Mouse (Mus musculus) midbrain, embryonic 12.5 days (tissue): Measurements from ENCODE around the gene Hivep3. TPM values are rescaled to one million over a fixed set of nuclear protein-coding genes. Genes with fewer than 3 reads are reported as not detected.

Source experiments
- ATAC-seq: fragments of 200-750 bp; cut with Nextera tagmentation; 2 replicates; pipeline ENCODE4 v1.8.0; 2017; ENCODE audit warnings: low read depth, moderate TSS enrichment, moderate library complexity; ENCODE audit not compliant: low FRiP score
- H3K27ac ChIP-seq: fragments of 300-500 bp; sonication (generic); replicated peaks from 2 replicates; pipeline ENCODE4 v1.5.1; 2016; ENCODE audit warnings: mild to moderate bottlenecking
- H3K27me3 ChIP-seq: fragments of 300-500 bp; sonication (generic); 2 replicates; pipeline ENCODE4 v1.6.1; 2016; ENCODE audit warnings: mild to moderate bottlenecking
- H3K36me3 ChIP-seq: fragments of 300-500 bp; sonication (generic); 2 replicates; pipeline ENCODE4 v1.6.1; 2016
- H3K4me1 ChIP-seq: fragments of 300-500 bp; sonication (generic); 2 replicates; pipeline ENCODE4 v1.6.1; 2016
- H3K4me2 ChIP-seq: fragments of 300-500 bp; sonication (generic); replicated peaks from 2 replicates; pipeline ENCODE4 v1.6.1; 2016; ENCODE audit warnings: mild to moderate bottlenecking, moderate library complexity
- H3K4me3 ChIP-seq: fragments of 300-500 bp; sonication (generic); 2 replicates; pipeline ENCODE4 v1.5.1; 2016; ENCODE audit warnings: mild to moderate bottlenecking
- H3K9ac ChIP-seq: fragments of 300-500 bp; sonication (generic); replicated peaks from 2 replicates; pipeline ENCODE4 v1.6.1; 2016; ENCODE audit warnings: mild to moderate bottlenecking, moderate library complexity
- H3K9me3 ChIP-seq: fragments of 300-500 bp; sonication (generic); 2 replicates; pipeline ENCODE4 v1.6.1; 2016; ENCODE audit warnings: mild to moderate bottlenecking
- WGBS: fragments of 180-500 bp; shearing (Covaris S2); methylation state at CpG from one replicate; pipeline ENCODE4 v1.1.7; 2016; 5-methylcytosine and 5-hydroxymethylcytosine counted together
- polyA plus RNA-seq: library from polyadenylated mRNA; unstranded; fragments of >200 nt; fragmentation: Nextera tagmentation; extraction: Ambion mirVana; gene quantifications from 2 replicates; pipeline ENCODE4 v1.2.1, GENCODE M21; 2016

Gene Hivep3
- polyA plus RNA-seq, 1 experiment from 2014 or later: 4.5 TPM

- Histone ChIP-seq H3K4me2 (no peak overlapping the region), H3K4me3 (no peak overlapping the region), H3K4me1 (no peaks in the 10 kb centered on the region), H3K27ac (no peak overlapping the region), H3K36me3 (no peaks in the 10 kb centered on the region), H3K9ac (no peak overlapping the region), H3K9me3 (no peaks in the 10 kb centered on the region), H3K27me3 (peaks cover 13% of the 10 kb centered on the region)
- ATAC-seq: no peak
- WGBS: 58% methylated on average over 2 of the region's 2 CpGs
These were observed 73.8 kb downstream of the Hivep3 start for GRCm38 (mm10) chr4:119807359-119807758.

GRCm38 (mm10) chr4:119809245-119809644 lies 75.7 kb downstream of the Hivep3 start:
- H3K4me1 ChIP-seq: peaks cover 14% of the 10 kb centered on the region
- no peak overlapping the region for H3K4me3 ChIP-seq
- H3K27me3 ChIP-seq: peaks cover 29% of the 10 kb centered on the region
- no peaks in the 10 kb centered on the region for H3K36me3 ChIP-seq
- no peak overlapping the region for H3K4me2 ChIP-seq
- 0 out of 2 replicates have a peak, but pooled peaks have one; percentile 56 for ATAC-seq
- 29% methylated on average over 5 of the region's 5 CpGs for WGBS
- no peak overlapping the region for H3K9ac ChIP-seq
- H3K9me3 ChIP-seq: no peaks in the 10 kb centered on the region
- H3K27ac ChIP-seq: no peak overlapping the region

- no peak overlapping the region for H3K4me3 ChIP-seq
- WGBS: 11% methylated on average over 2 of the region's 2 CpGs
- H3K36me3 ChIP-seq: no peaks in the 10 kb centered on the region
- no peak overlapping the region for H3K27ac ChIP-seq
- ATAC-seq: 0 out of 2 replicates have a peak, but pooled peaks have one; percentile 38
- H3K27me3 ChIP-seq: peaks cover 45% of the 10 kb centered on the region
- H3K4me2 ChIP-seq: no peak overlapping the region
- H3K9me3 ChIP-seq: no peaks in the 10 kb centered on the region
- H3K9ac ChIP-seq: no peak overlapping the region
- peaks cover 42% of the 10 kb centered on the region for H3K4me1 ChIP-seq
These were observed 79.2 kb downstream of the Hivep3 start for GRCm38 (mm10) chr4:119812775-119813174.

- Histone ChIP-seq H3K27ac (no peak overlapping the region), H3K9ac (no peak overlapping the region)
These were observed 80.1 kb downstream of the Hivep3 start for GRCm38 (mm10) chr4:119813500-119814184.

GRCm38 (mm10) chr4:119814185-119815132 lies 80.9 kb downstream of the Hivep3 start:
- H3K27me3 ChIP-seq: peaks cover 45% of the 10 kb centered on the region
- H3K4me2 ChIP-seq: peak overlapping the region; percentile 87
- peaks cover 42% of the 10 kb centered on the region for H3K4me1 ChIP-seq
- H3K4me3 ChIP-seq: peak overlapping the region; percentile 63
- peak overlapping the region; percentile 75 for H3K27ac ChIP-seq
- H3K9me3 ChIP-seq: no peaks in the 10 kb centered on the region
- ATAC-seq: peak; percentile 57
- peak overlapping the region; percentile 66 for H3K9ac ChIP-seq
- no peaks in the 10 kb centered on the region for H3K36me3 ChIP-seq
- WGBS: 2% methylated on average over 47 of the region's 47 CpGs

More at GRCm38 (mm10) chr4:119813500-119814184, 80.1 kb downstream of the Hivep3 start:
- Histone ChIP-seq H3K27me3 (peaks cover 45% of the 10 kb centered on the region), H3K36me3 (no peaks in the 10 kb centered on the region), H3K4me3 (peak overlapping the region; percentile 63; the same call in 1 of the 2 replicates), H3K9me3 (no peaks in the 10 kb centered on the region), H3K4me2 (peak overlapping the region; percentile 87), H3K4me1 (peaks cover 42% of the 10 kb centered on the region)
- peak; percentile 31 for ATAC-seq
- WGBS: 30% methylated on average over 4 of the region's 12 CpGs

GRCm38 (mm10) chr4:119815133-119815792 lies 81.7 kb downstream of the Hivep3 start:
- Histone ChIP-seq H3K27ac (peak overlapping the region; percentile 75), H3K27me3 (peaks cover 45% of the 10 kb centered on the region)

GRCm38 (mm10) chr4:119815793-119816161 lies 82.2 kb downstream of the Hivep3 start:
- ATAC-seq: no peak
- peak overlapping the region; percentile 87; the same call in 1 of the 2 replicates for H3K4me2 ChIP-seq
- no peaks in the 10 kb centered on the region for H3K36me3 ChIP-seq
- peaks cover 45% of the 10 kb centered on the region for H3K27me3 ChIP-seq
- H3K9me3 ChIP-seq: no peaks in the 10 kb centered on the region
- peaks cover 42% of the 10 kb centered on the region for H3K4me1 ChIP-seq
- H3K9ac ChIP-seq: no peak overlapping the region
- no peak overlapping the region for H3K27ac ChIP-seq
- H3K4me3 ChIP-seq: no peak overlapping the region

More at GRCm38 (mm10) chr4:119815133-119815792, 81.7 kb downstream of the Hivep3 start:
- 8% methylated on average over 7 of the region's 7 CpGs for WGBS
- ATAC-seq: no peak
- Histone ChIP-seq H3K4me2 (peak overlapping the region; percentile 87), H3K9ac (peak overlapping the region; percentile 66), H3K4me1 (peaks cover 42% of the 10 kb centered on the region), H3K4me3 (peak overlapping the region; percentile 63), H3K9me3 (no peaks in the 10 kb centered on the region), H3K36me3 (no peaks in the 10 kb centered on the region)

- WGBS: 44% methylated on average over 7 of the region's 7 CpGs
- Histone ChIP-seq H3K4me3 (no peak overlapping the region), H3K9ac (no peak overlapping the region), H3K9me3 (no peaks in the 10 kb centered on the region), H3K4me2 (no peak overlapping the region; the same call in 1 of the 2 replicates), H3K36me3 (no peaks in the 10 kb centered on the region), H3K27ac (no peak overlapping the region), H3K4me1 (peaks cover 42% of the 10 kb centered on the region), H3K27me3 (peaks cover 37% of the 10 kb centered on the region)
- ATAC-seq: peak; percentile 80
These were observed 83.2 kb downstream of the Hivep3 start for GRCm38 (mm10) chr4:119816620-119817356.

- 85% methylated on average over 3 of the region's 3 CpGs for WGBS
- Histone ChIP-seq H3K9ac (no peak overlapping the region), H3K4me2 (no peak overlapping the region), H3K4me1 (no peaks in the 10 kb centered on the region), H3K27ac (no peak overlapping the region), H3K4me3 (no peak overlapping the region), H3K36me3 (no peaks in the 10 kb centered on the region), H3K9me3 (no peaks in the 10 kb centered on the region), H3K27me3 (no peaks in the 10 kb centered on the region)
- no peak for ATAC-seq
These were observed 92.4 kb downstream of the Hivep3 start for GRCm38 (mm10) chr4:119825956-119826355.

GRCm38 (mm10) chr4:119828386-119828785 lies 94.8 kb downstream of the Hivep3 start:
- ATAC-seq: no peak
- Histone ChIP-seq H3K4me1 (no peaks in the 10 kb centered on the region), H3K4me3 (no peak overlapping the region), H3K36me3 (no peaks in the 10 kb centered on the region), H3K27me3 (no peaks in the 10 kb centered on the region), H3K9me3 (no peaks in the 10 kb centered on the region), H3K27ac (no peak overlapping the region), H3K9ac (no peak overlapping the region), H3K4me2 (no peak overlapping the region)
- WGBS: 88% methylated on average over 3 of the region's 3 CpGs

- Histone ChIP-seq H3K36me3 (no peaks in the 10 kb centered on the region), H3K4me1 (no peaks in the 10 kb centered on the region), H3K9ac (no peak overlapping the region), H3K27ac (no peak overlapping the region), H3K27me3 (no peaks in the 10 kb centered on the region), H3K4me2 (no peak overlapping the region), H3K9me3 (no peaks in the 10 kb centered on the region), H3K4me3 (no peak overlapping the region)
- 89% methylated on average over 4 of the region's 4 CpGs for WGBS
- no peak for ATAC-seq
These were observed 95.4 kb downstream of the Hivep3 start for GRCm38 (mm10) chr4:119828996-119829395.
